Mouse (Mus musculus) small intestine, adult 2 months (tissue): ENCODE measurements around the gene Gfy.

Experiments
- CTCF ChIP-seq: fragments of 200-500 bp; IDR thresholded peaks from 2 replicates; pipeline ENCODE4 v1.5.1; 2012; ENCODE audit warnings: low read depth, mild to moderate bottlenecking, control low read depth, inconsistent platforms, low read length, moderate library complexity, mixed read lengths; ENCODE audit not compliant: insufficient replicate concordance, insufficient read length; ENCODE audit errors: extremely low read depth
- POLR2A ChIP-seq: fragments of 200-500 bp; IDR thresholded peaks from 2 replicates; pipeline ENCODE4 v1.6.1; 2012; ENCODE audit warnings: low read depth, mild to moderate bottlenecking, control low read depth, inconsistent platforms, low read length, moderate library complexity

DNA sequence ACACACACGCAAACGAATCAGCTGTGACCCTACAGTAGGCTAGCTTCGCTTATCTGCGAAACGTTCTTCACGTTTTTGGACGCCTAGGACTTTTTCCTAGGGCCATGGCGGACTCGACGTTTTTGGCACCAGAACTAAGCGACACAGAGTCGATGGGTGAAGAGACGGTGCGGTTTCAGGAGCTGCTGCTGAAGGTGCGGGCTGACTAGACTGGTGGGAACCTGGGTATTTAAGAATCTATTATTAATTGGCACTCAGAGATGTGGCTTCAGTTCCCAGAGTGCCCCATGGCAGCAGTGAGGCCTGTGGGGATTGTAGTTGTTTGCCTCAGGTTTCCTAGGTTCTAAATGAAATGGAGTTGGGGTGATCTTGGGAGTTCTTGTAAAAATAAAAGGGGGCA, 23.2 kb downstream of the Gfy start:
- TF ChIP-seq CTCF = no peak
- TF ChIP-seq POLR2A = no peak
